Mouse (Mus musculus) limb, embryonic 14.5 days (tissue): ENCODE measurements around the gene Timm17b. TPM values are rescaled to one million over a fixed set of nuclear protein-coding genes. Genes with fewer than 3 reads are reported as not detected.

Source experiments
- ATAC-seq: fragments of 200-750 bp; cut with Nextera tagmentation; 2 replicates; pipeline ENCODE4 v1.8.0; 2017; ENCODE audit warnings: low read depth, moderate number of reproducible peaks, moderate TSS enrichment; ENCODE audit not compliant: low FRiP score
- DNase-seq: peaks from one replicate; pipeline ENCODE4 v3.0.0-alpha.2; 2015; ENCODE audit warnings: low spot score
- H3K27ac ChIP-seq: fragments of 300-500 bp; sonication (generic); replicated peaks from 2 replicates; pipeline ENCODE4 v1.5.1; 2014; ENCODE audit warnings: low read depth, mild to moderate bottlenecking, low read length, moderate library complexity, mixed read lengths
- H3K27me3 ChIP-seq: fragments of 300-500 bp; sonication (generic); 2 replicates; pipeline ENCODE4 v1.6.1; 2014; ENCODE audit warnings: low read length, mixed read lengths; ENCODE audit not compliant: control insufficient read depth, insufficient read depth
- H3K36me3 ChIP-seq: fragments of 300-500 bp; sonication (generic); 2 replicates; pipeline ENCODE4 v1.6.1; 2014; ENCODE audit warnings: mild to moderate bottlenecking, low read length, moderate library complexity, mixed read lengths; ENCODE audit not compliant: control insufficient read depth, insufficient read depth
- H3K4me1 ChIP-seq: fragments of 300-500 bp; sonication (generic); 2 replicates; pipeline ENCODE4 v1.6.1; 2014; ENCODE audit warnings: antibody characterized with exemption, low read length, mixed read lengths; ENCODE audit not compliant: control insufficient read depth, insufficient read depth
- H3K4me2 ChIP-seq: fragments of 300-500 bp; sonication (generic); replicated peaks from 2 replicates; pipeline ENCODE4 v1.6.1; 2014; ENCODE audit warnings: low read depth, mild to moderate bottlenecking, low read length, moderate library complexity; ENCODE audit not compliant: severe bottlenecking
- H3K4me3 ChIP-seq: fragments of 300-500 bp; sonication (generic); replicated peaks from 2 replicates; pipeline ENCODE4 v1.5.1; 2014; ENCODE audit warnings: low read length
- H3K9ac ChIP-seq: fragments of 300-500 bp; sonication (generic); 2 replicates; pipeline ENCODE4 v1.6.1; 2014; ENCODE audit warnings: mild to moderate bottlenecking, low read depth, low read length, moderate library complexity; ENCODE audit not compliant: severe bottlenecking
- H3K9me3 ChIP-seq: fragments of 300-500 bp; sonication (generic); 2 replicates; pipeline ENCODE4 v1.6.1; 2016; ENCODE audit warnings: low read length; ENCODE audit not compliant: control insufficient read depth
- POLR2A ChIP-seq: fragments of 200-500 bp; IDR thresholded peaks from 2 replicates; pipeline ENCODE4 v1.8.0; 2012; ENCODE audit warnings: inconsistent platforms, mild to moderate bottlenecking, moderate library complexity, borderline replicate concordance; ENCODE audit not compliant: insufficient read depth, insufficient read length; ENCODE audit errors: extremely low read depth
- WGBS: fragments of 180-500 bp; shearing (Covaris S2); extraction: QIAGEN DNeasy Blood & Tissue Kit; methylation state at CpG from one replicate; pipeline ENCODE4 v1.1.7; 2014; 5-methylcytosine and 5-hydroxymethylcytosine counted together
- polyA plus RNA-seq, 2 experiments: library from polyadenylated mRNA; depleted of rRNA in 1 of 2; stranded (reverse) in 1 of 2; unstranded in 1 of 2; fragments of >200 nt; fragmentation: Nextera tagmentation in 1 of 2; extraction: Ambion mirVana in 1 of 2; gene quantifications; 2 replicates each; pipeline versions ENCODE4 v1.2.1 to v1.2.3; 2012 to 2014

Gene Timm17b
- polyA plus RNA-seq, 2 experiments, result 50.1 to 196 TPM

- 77% methylated on average over 2 of the region's 2 CpGs for WGBS
- no peak overlapping the region for H3K9ac ChIP-seq
- DNase-seq, result no peak
- no peak for ATAC-seq
- TF ChIP-seq POLR2A, result no peak
- no peaks in the 10 kb centered on the region for H3K27me3 ChIP-seq
- no peak overlapping the region for H3K27ac ChIP-seq
- H3K9me3 ChIP-seq, result no peaks in the 10 kb centered on the region
- H3K36me3 ChIP-seq, result no peaks in the 10 kb centered on the region
- no peak overlapping the region for H3K4me3 ChIP-seq
- H3K4me1 ChIP-seq, result no peaks in the 10 kb centered on the region
- no peak overlapping the region for H3K4me2 ChIP-seq
These were observed 33.8 kb upstream of the Timm17b start for GRCm38 (mm10) chrX:7865343-7865742.

- no peak overlapping the region for H3K27ac ChIP-seq
- ATAC-seq, result no peak
- H3K9me3 ChIP-seq, result no peaks in the 10 kb centered on the region
- H3K27me3 ChIP-seq, result no peaks in the 10 kb centered on the region
- no peak for TF ChIP-seq POLR2A
- WGBS, result 71% methylated on average over 2 of the region's 2 CpGs
- H3K4me2 ChIP-seq, result no peak overlapping the region
- no peak overlapping the region for H3K9ac ChIP-seq
- DNase-seq, result no peak
- no peaks in the 10 kb centered on the region for H3K4me1 ChIP-seq
- H3K36me3 ChIP-seq, result no peaks in the 10 kb centered on the region
- H3K4me3 ChIP-seq, result no peak overlapping the region
These were observed 33.4 kb upstream of the Timm17b start for GRCm38 (mm10) chrX:7865786-7866185.

DNA sequence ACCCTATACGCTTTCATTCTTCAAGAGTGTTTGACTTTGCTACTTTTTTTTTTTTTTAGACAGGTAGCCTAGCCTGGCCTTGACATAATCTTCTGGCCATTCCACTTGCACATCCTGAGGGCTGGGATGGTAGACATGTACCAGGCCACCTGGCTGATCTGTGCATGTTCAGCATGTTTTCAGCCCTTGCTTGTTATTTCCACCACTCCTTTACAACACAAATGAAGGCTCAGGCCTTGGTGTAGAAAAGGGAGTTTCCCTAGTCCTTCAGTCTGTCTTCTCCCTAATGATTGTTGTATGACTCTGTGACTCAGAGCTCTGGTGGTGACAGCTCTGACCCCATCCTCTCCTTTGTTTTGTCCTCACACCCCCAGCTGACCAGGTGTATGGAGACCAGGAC is 32.0 kb upstream of the Timm17b start:
- Histone ChIP-seq H3K4me1 (no peaks in the 10 kb centered on the region), H3K4me2 (no peak overlapping the region), H3K27me3 (no peaks in the 10 kb centered on the region), H3K4me3 (no peak overlapping the region), H3K27ac (no peak overlapping the region), H3K9me3 (no peaks in the 10 kb centered on the region), H3K9ac (no peak overlapping the region), H3K36me3 (no peaks in the 10 kb centered on the region)
- ATAC-seq (no peak), DNase-seq (no peak)
- no peak for TF ChIP-seq POLR2A
- 100% methylated on average over 1 of the region's 1 CpGs for WGBS

GRCm38 (mm10) chrX:7868506-7868905 is 30.7 kb upstream of the Timm17b start:
- no peaks in the 10 kb centered on the region for H3K36me3 ChIP-seq
- H3K9ac ChIP-seq, result no peak overlapping the region
- ATAC-seq (no peak), DNase-seq (no peak)
- no peaks in the 10 kb centered on the region for H3K27me3 ChIP-seq
- H3K9me3 ChIP-seq, result no peaks in the 10 kb centered on the region
- TF ChIP-seq POLR2A, result no peak
- no peak overlapping the region for H3K4me3 ChIP-seq
- 77% methylated on average over 2 of the region's 2 CpGs for WGBS
- no peaks in the 10 kb centered on the region for H3K4me1 ChIP-seq
- no peak overlapping the region for H3K27ac ChIP-seq
- no peak overlapping the region for H3K4me2 ChIP-seq

DNA sequence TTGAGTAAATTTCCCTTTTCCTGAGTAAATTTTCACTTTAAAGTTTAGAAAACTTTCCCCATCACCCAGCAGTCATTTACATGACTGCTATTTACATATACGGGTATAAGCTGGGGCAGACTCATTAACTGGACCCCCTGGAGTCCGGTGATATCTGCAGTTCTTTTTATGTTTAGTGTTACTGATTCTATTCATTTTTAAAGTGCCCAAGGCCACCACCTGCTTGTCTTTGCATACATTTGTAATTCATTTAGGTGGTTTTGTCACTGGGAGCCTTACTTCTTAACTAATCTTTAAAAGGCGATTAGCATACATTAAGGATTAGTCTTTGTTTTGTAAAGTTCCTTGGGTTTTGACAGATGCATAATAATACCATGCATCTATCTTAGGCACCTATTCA is 29.3 kb upstream of the Timm17b start:
- DNase-seq, result no peak
- no peaks in the 10 kb centered on the region for H3K4me1 ChIP-seq

GRCm38 (mm10) chrX:7878007-7878419 is 21.1 kb upstream of the Timm17b start, which contains the start of gene Pim2:
Pim2 (plus strand) TSS chrX:7878262.
- H3K4me1 ChIP-seq, result no peaks in the 10 kb centered on the region
- H3K27ac ChIP-seq, result no peak within 1 kb of the TSS
- peak within 1 kb of the TSS; percentile 77 for H3K4me2 ChIP-seq
- ATAC-seq (peak; percentile 73), DNase-seq (peak; percentile 56)
- H3K27me3 ChIP-seq, result no peaks in the 10 kb centered on the region
- H3K36me3 ChIP-seq, result peaks cover 6% of the 10 kb centered on the region; the same call in 1 of the 2 replicates
- no peaks in the 10 kb centered on the region for H3K9me3 ChIP-seq
- H3K9ac ChIP-seq, result peak within 1 kb of the TSS; percentile 34; the same call in 1 of the 2 replicates
- no peak for TF ChIP-seq POLR2A
- 33% methylated on average over 29 of the region's 38 CpGs for WGBS
- peak within 1 kb of the TSS; percentile 40 for H3K4me3 ChIP-seq

More for the DNA sequence above, 29.3 kb upstream of the Timm17b start:
- WGBS, result 41% methylated on average over 3 of the region's 3 CpGs
- H3K27me3 ChIP-seq, result no peaks in the 10 kb centered on the region
- no peak overlapping the region for H3K27ac ChIP-seq
- H3K36me3 ChIP-seq, result peaks cover 6% of the 10 kb centered on the region; the same call in 1 of the 2 replicates
- no peak for ATAC-seq
- H3K9ac ChIP-seq, result no peak overlapping the region
- H3K4me3 ChIP-seq, result no peak overlapping the region
- H3K4me2 ChIP-seq, result no peak overlapping the region
- no peak for TF ChIP-seq POLR2A
- H3K9me3 ChIP-seq, result no peaks in the 10 kb centered on the region
